ENCODE assay signal across 25 mouse cellular contexts in genomic region chr14:40985635-40986034, GRCm38 (mm10).
"Had no signal": no experiment of that assay in that cellular context is flagged by ENCODE, and none has a peak within 500 bp of the region (broad histone marks: within the 10 kb centered on the region; RNA-seq: fewer than 3 reads in every experiment).

No protein-coding gene starts in this region.

- H3K4me1 ChIP-seq: heart, embryonic 12.5 days; hindbrain, embryonic 10.5 days; hindbrain, embryonic 12.5 days; intestine, embryonic 15.5 days had no signal

- H3K27me3 ChIP-seq: heart, embryonic 12.5 days; hindbrain, embryonic 12.5 days; intestine, embryonic 15.5 days; limb, embryonic 12.5 days; liver, embryonic 13.5 days had no signal

- H3K9ac ChIP-seq: heart, embryonic 12.5 days; hindbrain, embryonic 12.5 days; hindbrain, embryonic 14.5 days; intestine, embryonic 15.5 days; limb, embryonic 12.5 days; liver, embryonic 13.5 days had no signal

- H3K9me3 ChIP-seq: heart, embryonic 12.5 days; hindbrain, embryonic 10.5 days; hindbrain, embryonic 12.5 days; intestine, embryonic 15.5 days; limb, embryonic 10.5 days; limb, embryonic 12.5 days; liver, embryonic 13.5 days had no signal

- H3K27ac ChIP-seq: gastrocnemius, adult 2 months; heart, adult 2 months; hindbrain, embryonic 10.5 days; hindbrain, embryonic 12.5 days; hindbrain, embryonic 14.5 days; intestine, embryonic 15.5 days; layer of hippocampus, adult 2 months; left cerebral cortex, adult 2 months; limb, embryonic 10.5 days; limb, embryonic 12.5 days; liver, embryonic 13.5 days had no signal

- DNase-seq: gastrocnemius, adult 2 months; gastrocnemius, postnatal 10 days; gastrocnemius, postnatal 25 days; heart, adult 2 months; heart, postnatal 10 days; heart, postnatal 4 days; kidney, adult 2 months; kidney, postnatal 10 days; kidney, postnatal 25 days; kidney, postnatal 4 days; liver; liver, embryonic 13.5 days had no signal

- H3K36me3 ChIP-seq: heart, embryonic 12.5 days; hindbrain, embryonic 10.5 days; hindbrain, embryonic 12.5 days; intestine, embryonic 15.5 days; limb, embryonic 10.5 days; limb, embryonic 12.5 days; liver, embryonic 13.5 days had no signal

- ATAC-seq: hindbrain, embryonic 16.5 days; inflammation-experienced regulatory T-cells, adult 6 months; intestine, embryonic 15.5 days; intestine, postnatal 0 days had no signal

- H3K4me2 ChIP-seq: heart, embryonic 12.5 days; hindbrain, embryonic 12.5 days; hindbrain, embryonic 14.5 days; intestine, embryonic 15.5 days; limb, embryonic 12.5 days; liver, embryonic 11.5 days; liver, embryonic 13.5 days had no signal

- H3K4me3 ChIP-seq: gastrocnemius, adult 2 months; heart, adult 2 months; heart, embryonic 12.5 days; hindbrain, embryonic 10.5 days; hindbrain, embryonic 12.5 days; intestine, embryonic 15.5 days; layer of hippocampus, adult 2 months; left cerebral cortex, adult 2 months; limb, embryonic 10.5 days; limb, embryonic 12.5 days; liver, embryonic 13.5 days had no signal
